Mouse (Mus musculus) embryonic fibroblast, embryonic 13.5 days (primary cell): ENCODE measurements around the gene Sprr2j-ps. TPM values are rescaled to one million over a fixed set of nuclear protein-coding genes. Genes with fewer than 3 reads are reported as not detected.

Experiments
- H3K27ac ChIP-seq: 2 replicates; pipeline ENCODE4 v1.5.1; 2012; ENCODE audit warnings: low read length, control low read depth, inconsistent platforms; ENCODE audit not compliant: insufficient read depth
- H3K4me1 ChIP-seq: 2 replicates; pipeline ENCODE4 v1.6.1; 2011; ENCODE audit warnings: low read length; ENCODE audit not compliant: control insufficient read depth, insufficient read depth
- H3K4me3 ChIP-seq: 2 replicates; pipeline ENCODE4 v1.5.1; 2011; ENCODE audit warnings: mild to moderate bottlenecking, control low read depth, low read length; ENCODE audit not compliant: insufficient read depth
- CTCF ChIP-seq: IDR thresholded peaks from 2 replicates; pipeline ENCODE4 v1.5.1; 2011; ENCODE audit warnings: mild to moderate bottlenecking, control low read depth, low read length, moderate library complexity, borderline replicate concordance; ENCODE audit not compliant: insufficient read depth
- POLR2A ChIP-seq: IDR thresholded peaks from 2 replicates; pipeline ENCODE4 v1.6.1; 2011; ENCODE audit warnings: low read depth, mild to moderate bottlenecking, control low read depth, low read length, moderate library complexity
- polyA plus RNA-seq: library from polyadenylated mRNA; stranded (reverse); fragments of >200 nt; gene quantifications from 2 replicates; pipeline ENCODE4 v1.2.4, GENCODE M21; 2011; ENCODE audit warnings: low read depth; ENCODE audit not compliant: missing spikeins, insufficient read length

Sprr2j-ps gene
- polyA plus RNA-seq: not detected in 2 replicates

GRCm38 (mm10) chr3:92417782-92418181, at the start of gene Sprr2j-ps:
Sprr2j-ps (plus strand) TSS chr3:92418082.
- Histone ChIP-seq H3K4me1 (no peaks in the 10 kb centered on the region), H3K4me3 (no peak within 1 kb of the TSS), H3K27ac (no peak within 1 kb of the TSS)
- TF ChIP-seq CTCF (no peak), POLR2A (no peak)

GRCm38 (mm10) chr3:92373613-92374012, 44.3 kb upstream of the Sprr2j-ps start:
- TF ChIP-seq POLR2A: no peak
- no peak for TF ChIP-seq CTCF
- H3K27ac ChIP-seq: no peak overlapping the region
- H3K4me3 ChIP-seq: no peak overlapping the region
- no peaks in the 10 kb centered on the region for H3K4me1 ChIP-seq

DNA sequence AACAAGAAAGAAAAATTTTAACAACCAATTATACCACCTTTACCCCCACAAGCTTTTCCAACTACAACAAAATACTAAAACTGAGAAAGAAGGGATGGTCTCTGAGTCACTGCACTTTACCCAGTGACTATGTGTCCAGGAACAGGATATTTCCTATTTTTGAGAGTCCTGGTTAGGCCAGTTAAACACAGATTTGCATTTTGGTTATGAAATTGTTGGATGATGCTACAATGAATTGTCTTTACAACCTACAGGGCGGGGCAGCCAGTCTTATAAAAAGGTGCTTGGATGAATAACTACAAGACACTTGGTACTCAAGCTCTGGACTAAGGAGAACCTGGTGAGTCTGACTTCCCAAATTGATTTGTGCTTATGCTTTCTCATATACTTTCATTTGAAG, 32.5 kb upstream of the Sprr2j-ps start, which contains the start of gene Sprr2h:
Sprr2h (plus strand) TSS at position 301 of the 400 bp plus-strand sequence.
- no peak within 1 kb of the TSS for H3K27ac ChIP-seq
- no peak for TF ChIP-seq CTCF
- TF ChIP-seq POLR2A: no peak
- no peaks in the 10 kb centered on the region for H3K4me1 ChIP-seq
- no peak within 1 kb of the TSS for H3K4me3 ChIP-seq

DNA sequence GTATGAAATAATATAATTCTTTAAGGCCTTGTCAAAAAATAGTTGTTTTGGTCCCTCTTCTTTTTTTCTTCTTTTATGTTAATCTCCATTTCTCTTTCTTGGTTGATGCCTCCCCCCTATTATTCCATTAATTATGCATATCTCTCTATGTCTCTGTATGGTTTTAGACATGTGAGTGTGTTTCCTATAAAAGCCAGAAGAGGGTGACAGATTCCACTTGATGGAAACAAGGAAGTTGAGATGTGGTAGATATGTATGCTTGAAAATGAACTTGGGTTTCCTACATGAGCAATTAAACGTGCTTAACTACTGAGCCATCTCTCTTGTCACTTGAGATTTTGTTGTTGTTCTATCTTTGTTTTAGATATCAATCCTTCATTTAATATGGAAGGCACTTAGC, 23.6 kb upstream of the Sprr2j-ps start:
- Histone ChIP-seq H3K4me3 (no peak overlapping the region), H3K27ac (no peak overlapping the region), H3K4me1 (no peaks in the 10 kb centered on the region)
- TF ChIP-seq CTCF (no peak), POLR2A (no peak)

DNA sequence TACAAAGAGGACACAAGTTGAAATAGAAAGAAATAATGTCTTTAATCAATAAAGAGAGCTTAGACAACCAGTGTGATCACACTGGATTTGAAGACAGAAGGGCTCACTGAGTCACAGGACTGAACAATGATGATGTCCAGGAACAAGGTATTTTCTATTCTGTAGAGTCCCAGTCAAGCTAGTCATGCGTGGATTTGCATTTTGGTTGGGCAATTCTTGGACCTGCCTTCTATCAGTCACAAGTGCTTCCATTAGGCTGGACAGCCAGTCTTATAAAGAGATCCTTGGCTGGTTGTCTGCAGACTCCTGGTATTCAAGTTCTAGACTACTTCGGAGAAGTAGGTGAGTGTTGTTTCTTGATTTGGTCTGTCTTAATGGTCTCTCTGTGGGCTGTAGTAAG, 10.2 kb upstream of the Sprr2j-ps start, which contains the start of gene Sprr2i:
Sprr2i (plus strand) TSS at position 301 of the 400 bp plus-strand sequence.
- no peak for TF ChIP-seq POLR2A
- no peak for TF ChIP-seq CTCF
- no peaks in the 10 kb centered on the region for H3K4me1 ChIP-seq

GRCm38 (mm10) chr3:92429323-92429722, 11.4 kb downstream of the Sprr2j-ps start, which contains the start of gene Gm9774:
Gm9774 (minus strand) TSS chr3:92429423.
- H3K27ac ChIP-seq: no peak within 1 kb of the TSS
- no peak within 1 kb of the TSS for H3K4me3 ChIP-seq

More for the DNA sequence above, 10.2 kb upstream of the Sprr2j-ps start, which contains the start of gene Sprr2i:
- H3K27ac ChIP-seq: no peak within 1 kb of the TSS
- no peak within 1 kb of the TSS for H3K4me3 ChIP-seq

GRCm38 (mm10) chr3:92432282-92432681, 14.4 kb downstream of the Sprr2j-ps start, which contains the start of gene Sprr2k:
Sprr2k (plus strand) TSS chr3:92432582.
- Histone ChIP-seq H3K4me1 (no peaks in the 10 kb centered on the region), H3K27ac (peak within 1 kb of the TSS; percentile 47; the same call in 1 of the 2 replicates), H3K4me3 (no peak within 1 kb of the TSS)
- TF ChIP-seq POLR2A: no peak

More at GRCm38 (mm10) chr3:92429323-92429722, 11.4 kb downstream of the Sprr2j-ps start, which contains the start of gene Gm9774:
- TF ChIP-seq CTCF (no peak), POLR2A (no peak)
- H3K4me1 ChIP-seq: no peaks in the 10 kb centered on the region

DNA sequence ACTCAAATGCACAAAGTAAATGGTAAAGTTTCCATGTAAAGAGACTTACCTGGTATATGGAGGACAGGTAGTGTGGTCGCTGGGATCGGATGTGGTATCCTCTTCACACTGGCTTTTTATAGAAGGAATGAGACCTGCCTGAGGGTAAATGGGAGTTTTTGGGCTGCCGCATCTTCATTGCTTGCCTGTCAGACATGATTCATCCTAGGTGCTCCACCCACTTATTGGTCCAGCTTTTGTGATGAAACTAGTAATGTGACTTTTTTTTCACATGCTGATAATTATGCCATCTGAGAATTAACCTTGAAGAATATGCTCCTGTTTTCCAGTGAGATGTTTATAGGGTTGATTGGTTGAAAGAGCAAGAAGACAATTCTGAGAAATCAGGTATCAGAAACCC, 20.8 kb downstream of the Sprr2j-ps start, which contains the start of gene Sprr1b:
Sprr1b (minus strand) TSS at position 101 of the 400 bp plus-strand sequence.
- Histone ChIP-seq H3K4me3 (no peak within 1 kb of the TSS), H3K4me1 (no peaks in the 10 kb centered on the region), H3K27ac (no peak within 1 kb of the TSS)
- TF ChIP-seq POLR2A (no peak), CTCF (no peak)

DNA sequence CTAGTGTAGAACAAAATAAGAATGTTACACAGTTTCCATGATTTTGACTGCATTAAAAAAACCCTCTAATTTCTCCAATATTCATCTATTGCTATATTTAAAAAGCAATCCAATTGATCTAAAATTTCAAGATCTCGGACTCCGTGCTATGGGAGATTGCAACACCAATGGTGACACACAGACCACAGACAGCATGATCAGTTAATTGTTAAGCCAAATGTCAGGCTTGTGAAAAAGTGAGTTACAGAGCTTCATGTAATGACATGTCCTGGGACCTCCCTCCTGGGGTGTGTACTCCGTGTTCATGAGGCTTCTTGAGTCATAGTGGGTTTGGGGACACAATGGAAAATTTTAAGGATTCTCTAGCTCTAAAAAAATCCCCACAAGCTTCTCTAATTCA, 22.3 kb downstream of the Sprr2j-ps start:
- Histone ChIP-seq H3K4me1 (no peaks in the 10 kb centered on the region), H3K27ac (no peak overlapping the region), H3K4me3 (no peak overlapping the region)
- TF ChIP-seq POLR2A (no peak), CTCF (no peak)

DNA sequence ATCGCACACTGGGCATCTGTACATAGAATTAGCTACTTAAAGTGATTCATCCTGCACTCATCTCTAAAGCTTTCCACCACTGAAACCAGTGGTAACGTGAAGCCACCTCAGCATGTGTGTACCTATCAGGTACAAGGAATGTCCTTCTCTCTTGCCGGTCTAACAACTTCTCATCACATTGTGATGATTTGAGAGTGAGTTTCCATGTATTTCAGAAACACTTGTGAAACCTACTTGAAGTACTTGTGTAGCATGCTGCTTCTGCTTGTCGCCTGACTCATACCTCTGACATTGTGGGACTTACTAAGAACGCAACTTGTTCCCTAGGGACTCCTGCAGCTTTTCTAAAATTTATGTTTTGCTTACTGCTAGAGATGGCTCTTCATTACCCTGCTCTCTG, 37.3 kb downstream of the Sprr2j-ps start:
- H3K4me1 ChIP-seq: no peaks in the 10 kb centered on the region; the same call in 1 of the 2 replicates
- H3K4me3 ChIP-seq: no peak overlapping the region
- no peak overlapping the region for H3K27ac ChIP-seq
- no peak for TF ChIP-seq CTCF
- TF ChIP-seq POLR2A: no peak

- TF ChIP-seq POLR2A (no peak), CTCF (no peak)
- H3K27ac ChIP-seq: no peak within 1 kb of the TSS
- no peaks in the 10 kb centered on the region; the same call in 1 of the 2 replicates for H3K4me1 ChIP-seq
- no peak within 1 kb of the TSS for H3K4me3 ChIP-seq
Measured at GRCm38 (mm10) chr3:92458620-92459019, 40.7 kb downstream of the Sprr2j-ps start, which contains the start of gene Sprr3. Sprr3 (minus strand) TSS chr3:92458720.
